Mouse (Mus musculus) hindbrain, embryonic 16.5 days (tissue): ENCODE data around the gene Ncl. TPM values are rescaled to one million over a fixed set of nuclear protein-coding genes. Genes with fewer than 3 reads are reported as not detected.
A peak's percentile ranks its signal among the peaks of the same experiment; 100 is the strongest.

ENCODE experiments used
- ATAC-seq: fragments of 200-750 bp; cut with Nextera tagmentation; 2 replicates; pipeline ENCODE4 v1.8.0; 2017; ENCODE audit warnings: moderate TSS enrichment, moderate library complexity
- H3K27ac ChIP-seq: fragments of 300-500 bp; sonication (generic); 2 replicates; pipeline ENCODE4 v1.5.1; 2014; ENCODE audit warnings: low read depth, mild to moderate bottlenecking, control low read depth, low read length, moderate library complexity
- H3K27me3 ChIP-seq: fragments of 300-500 bp; sonication (generic); replicated peaks from 2 replicates; pipeline ENCODE4 v1.6.1; 2014; ENCODE audit warnings: low read length; ENCODE audit not compliant: control insufficient read depth, insufficient read depth
- H3K36me3 ChIP-seq: fragments of 300-500 bp; sonication (generic); 2 replicates; pipeline ENCODE4 v1.6.1; 2014; ENCODE audit warnings: mild to moderate bottlenecking, low read length, moderate library complexity, mixed read lengths; ENCODE audit not compliant: control insufficient read depth, insufficient read depth
- H3K4me1 ChIP-seq: fragments of 300-500 bp; sonication (generic); 2 replicates; pipeline ENCODE4 v1.6.1; 2014; ENCODE audit warnings: low read depth, low read length; ENCODE audit not compliant: control insufficient read depth, insufficient read depth
- H3K4me2 ChIP-seq: fragments of 300-500 bp; sonication (generic); 2 replicates; pipeline ENCODE4 v1.6.1; 2014; ENCODE audit warnings: mild to moderate bottlenecking, low read length, control low read depth, moderate library complexity
- H3K4me3 ChIP-seq: fragments of 300-500 bp; sonication (generic); 2 replicates; pipeline ENCODE4 v1.5.1; 2014; ENCODE audit warnings: mild to moderate bottlenecking, low read length, control low read depth, moderate library complexity
- H3K9ac ChIP-seq: fragments of 300-500 bp; sonication (generic); 2 replicates; pipeline ENCODE4 v1.6.1; 2014; ENCODE audit warnings: low read depth, mild to moderate bottlenecking, control low read depth, low read length, moderate library complexity
- H3K9me3 ChIP-seq: fragments of 300-500 bp; sonication (generic); 2 replicates; pipeline ENCODE4 v1.6.1; 2014; ENCODE audit warnings: mild to moderate bottlenecking, low read length, moderate library complexity; ENCODE audit not compliant: control insufficient read depth
- WGBS: fragments of 180-500 bp; shearing (Covaris S2); extraction: QIAGEN DNeasy Blood & Tissue Kit; methylation state at CpG from one replicate; pipeline ENCODE4 v1.1.7; 2014; 5-methylcytosine and 5-hydroxymethylcytosine counted together
- polyA plus RNA-seq: library from polyadenylated mRNA; unstranded; fragments of >200 nt; fragmentation: Nextera tagmentation; extraction: Ambion mirVana; gene quantifications from 2 replicates; pipeline ENCODE4 v1.2.1, GENCODE M21; 2015

Gene Ncl
- polyA plus RNA-seq, 1 experiment from 2014 or later = 205 TPM

- H3K36me3 ChIP-seq = no peaks in the 10 kb centered on the region
- no peaks in the 10 kb centered on the region for H3K9me3 ChIP-seq
- H3K4me3 ChIP-seq = no peak overlapping the region
- no peak for ATAC-seq
- no peaks in the 10 kb centered on the region for H3K27me3 ChIP-seq
- H3K27ac ChIP-seq = no peak overlapping the region
- no peaks in the 10 kb centered on the region for H3K4me1 ChIP-seq
- no peak overlapping the region for H3K4me2 ChIP-seq
- WGBS = 70% methylated on average over 4 of the region's 4 CpGs
- H3K9ac ChIP-seq = no peak overlapping the region
Observed at GRCm38 (mm10) chr1:86368086-86368485, 8.9 kb upstream of the Ncl start.

- WGBS = 6% methylated on average over 6 of the region's 6 CpGs
- ATAC-seq = no peak
- H3K4me3 ChIP-seq = no peak overlapping the region
Observed at GRCm38 (mm10) chr1:86363671-86364070, 4.5 kb upstream of the Ncl start.

GRCm38 (mm10) chr1:86361852-86362615 is 2.8 kb upstream of the Ncl start:
- H3K9ac ChIP-seq = no peak overlapping the region
- H3K4me2 ChIP-seq = no peak overlapping the region
- no peaks in the 10 kb centered on the region for H3K27me3 ChIP-seq
- no peaks in the 10 kb centered on the region for H3K9me3 ChIP-seq
- H3K4me1 ChIP-seq = peaks cover 21% of the 10 kb centered on the region
- H3K27ac ChIP-seq = no peak overlapping the region
- peaks cover 3% of the 10 kb centered on the region; the same call in 1 of the 2 replicates for H3K36me3 ChIP-seq
- no peak overlapping the region for H3K4me3 ChIP-seq
- WGBS = 93% methylated on average over 4 of the region's 4 CpGs
- no peak for ATAC-seq

More at GRCm38 (mm10) chr1:86363671-86364070, 4.5 kb upstream of the Ncl start:
- H3K4me2 ChIP-seq = no peak overlapping the region
- peaks cover 11% of the 10 kb centered on the region for H3K4me1 ChIP-seq
- no peaks in the 10 kb centered on the region for H3K9me3 ChIP-seq
- no peak overlapping the region for H3K9ac ChIP-seq
- no peaks in the 10 kb centered on the region for H3K27me3 ChIP-seq
- no peak overlapping the region for H3K27ac ChIP-seq
- H3K36me3 ChIP-seq = no peaks in the 10 kb centered on the region

DNA sequence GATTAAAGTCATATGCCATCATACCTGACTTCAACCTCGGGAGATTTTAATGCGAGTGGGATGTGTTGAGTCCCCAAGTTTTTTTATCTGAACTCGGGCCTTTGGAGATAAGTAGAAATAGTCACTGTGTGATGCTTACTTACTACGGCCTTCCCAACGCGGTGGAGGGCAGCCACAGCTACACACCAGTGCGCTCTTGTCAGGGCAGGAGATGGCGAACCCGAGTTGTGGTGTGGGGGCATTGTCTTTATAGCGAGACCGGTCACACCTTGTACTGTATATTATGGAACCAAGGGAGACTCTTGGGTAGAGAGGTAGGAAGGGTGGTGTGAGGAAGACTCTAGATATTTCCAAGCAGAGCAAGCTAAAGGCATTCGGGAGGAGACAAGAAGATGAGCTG is 1.2 kb upstream of the Ncl start:
- peaks cover 15% of the 10 kb centered on the region for H3K36me3 ChIP-seq
- no peaks in the 10 kb centered on the region for H3K27me3 ChIP-seq
- WGBS = 20% methylated on average over 12 of the region's 12 CpGs
- no peak for ATAC-seq
- H3K4me2 ChIP-seq = peak overlapping the region; percentile 90
- peaks cover 21% of the 10 kb centered on the region for H3K4me1 ChIP-seq
- H3K9ac ChIP-seq = peak overlapping the region; percentile 88
- H3K27ac ChIP-seq = no peak overlapping the region
- H3K9me3 ChIP-seq = no peaks in the 10 kb centered on the region
- peak overlapping the region; percentile 82 for H3K4me3 ChIP-seq

DNA sequence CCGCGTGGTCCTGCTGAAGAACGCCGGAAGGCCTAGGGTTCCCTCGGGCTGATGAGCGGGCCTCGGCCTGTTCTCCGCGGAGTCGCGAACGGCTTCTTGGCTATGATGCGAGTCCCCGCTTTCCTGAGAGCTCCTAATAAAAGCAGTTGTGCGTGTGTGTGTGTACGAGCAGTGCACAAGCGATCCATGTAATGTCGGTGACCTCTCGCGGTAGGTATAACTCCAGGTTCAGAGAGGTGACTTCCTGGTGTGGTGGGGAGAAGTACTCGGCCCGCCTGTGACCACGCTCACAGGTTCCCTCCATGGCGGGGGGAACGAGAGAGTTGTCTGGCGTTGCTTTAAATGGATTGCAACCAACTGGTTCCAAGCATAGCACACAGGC is 589 bp upstream of the Ncl start:
- Histone ChIP-seq H3K36me3 (peaks cover 21% of the 10 kb centered on the region), H3K27me3 (no peaks in the 10 kb centered on the region), H3K27ac (peak overlapping the region; percentile 85), H3K4me3 (peak overlapping the region; percentile 82), H3K4me2 (peak overlapping the region; percentile 90), H3K9ac (peak overlapping the region; percentile 88), H3K9me3 (no peaks in the 10 kb centered on the region), H3K4me1 (peaks cover 21% of the 10 kb centered on the region)
- no peak; the same call in 1 of the 2 replicates for ATAC-seq
- 0% methylated on average over 26 of the region's 26 CpGs for WGBS

DNA sequence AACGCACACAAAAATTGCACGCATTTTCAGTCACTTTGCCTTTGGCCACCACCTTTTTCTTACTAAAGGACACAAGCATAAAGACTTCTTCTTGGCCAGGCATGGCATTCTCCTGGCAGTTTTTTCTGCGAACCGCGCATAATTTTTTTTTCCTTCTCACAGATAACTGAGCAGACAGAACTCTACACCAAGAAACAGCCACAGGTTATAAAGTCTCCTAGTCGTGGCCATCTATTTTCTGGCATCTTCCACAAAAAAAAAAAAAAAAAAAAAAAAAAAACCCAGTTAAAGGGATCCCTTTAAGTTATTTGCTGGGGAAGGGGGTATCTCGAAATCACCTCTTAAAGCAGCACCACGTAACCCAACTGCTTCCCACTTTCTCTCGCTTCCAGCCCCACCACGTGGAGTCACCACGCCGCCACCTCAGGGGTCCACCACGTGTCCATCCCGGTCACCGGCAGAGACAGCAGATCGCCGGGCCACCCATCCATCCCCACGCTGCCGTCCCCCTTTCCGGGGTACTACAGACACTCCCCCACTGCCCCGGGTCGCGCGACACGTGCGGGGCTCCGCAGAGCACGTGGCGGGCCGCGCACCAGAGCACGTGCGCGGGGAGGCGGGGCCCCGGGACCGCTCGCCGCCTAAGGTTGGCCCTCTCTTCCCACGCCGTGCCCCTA is 833 bp downstream of the Ncl start:
- Histone ChIP-seq H3K4me2 (peak overlapping the region; percentile 78), H3K4me3 (peak overlapping the region; percentile 82), H3K9me3 (no peaks in the 10 kb centered on the region), H3K9ac (peak overlapping the region; percentile 91), H3K4me1 (peaks cover 21% of the 10 kb centered on the region), H3K27ac (peak overlapping the region; percentile 99), H3K27me3 (no peaks in the 10 kb centered on the region), H3K36me3 (peaks cover 34% of the 10 kb centered on the region)
- peak; percentile 51 for ATAC-seq
- under 1% methylated on average over 38 of the region's 41 CpGs for WGBS

GRCm38 (mm10) chr1:86354186-86354585 is 5.0 kb downstream of the Ncl start:
- Histone ChIP-seq H3K9me3 (no peaks in the 10 kb centered on the region), H3K9ac (no peak overlapping the region), H3K4me2 (no peak overlapping the region), H3K36me3 (peaks cover 64% of the 10 kb centered on the region), H3K27me3 (no peaks in the 10 kb centered on the region), H3K4me3 (no peak overlapping the region), H3K4me1 (peaks cover 10% of the 10 kb centered on the region), H3K27ac (no peak overlapping the region)
- 84% methylated on average over 2 of the region's 2 CpGs for WGBS
- no peak for ATAC-seq

DNA sequence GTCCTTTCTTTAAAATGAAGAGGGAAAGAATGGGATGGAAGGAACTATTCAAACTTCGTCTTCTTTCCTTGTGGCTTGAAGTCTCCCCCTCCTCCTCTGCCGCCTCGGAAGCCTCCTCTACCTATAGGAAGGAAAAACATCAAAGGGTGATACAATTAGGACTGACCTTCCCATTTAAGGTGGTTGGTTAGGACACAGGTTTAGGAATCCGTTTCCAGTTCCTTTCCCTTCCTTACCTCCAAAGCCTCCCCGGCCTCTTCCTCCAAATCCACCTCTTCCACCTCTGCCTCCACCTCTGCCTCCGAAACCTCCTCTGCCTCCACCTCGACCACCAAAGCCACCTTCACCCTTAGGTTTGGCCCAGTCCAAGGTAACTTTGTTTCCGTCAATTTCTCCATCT is 8.6 kb downstream of the Ncl start:
- H3K9me3 ChIP-seq = no peaks in the 10 kb centered on the region
- no peak overlapping the region for H3K4me2 ChIP-seq
- peaks cover 54% of the 10 kb centered on the region for H3K36me3 ChIP-seq
- no peak for ATAC-seq
- H3K27ac ChIP-seq = no peak overlapping the region
- no peak overlapping the region for H3K9ac ChIP-seq
- 90% methylated on average over 8 of the region's 8 CpGs for WGBS
- H3K27me3 ChIP-seq = no peaks in the 10 kb centered on the region
- no peaks in the 10 kb centered on the region for H3K4me1 ChIP-seq
- H3K4me3 ChIP-seq = no peak overlapping the region

DNA sequence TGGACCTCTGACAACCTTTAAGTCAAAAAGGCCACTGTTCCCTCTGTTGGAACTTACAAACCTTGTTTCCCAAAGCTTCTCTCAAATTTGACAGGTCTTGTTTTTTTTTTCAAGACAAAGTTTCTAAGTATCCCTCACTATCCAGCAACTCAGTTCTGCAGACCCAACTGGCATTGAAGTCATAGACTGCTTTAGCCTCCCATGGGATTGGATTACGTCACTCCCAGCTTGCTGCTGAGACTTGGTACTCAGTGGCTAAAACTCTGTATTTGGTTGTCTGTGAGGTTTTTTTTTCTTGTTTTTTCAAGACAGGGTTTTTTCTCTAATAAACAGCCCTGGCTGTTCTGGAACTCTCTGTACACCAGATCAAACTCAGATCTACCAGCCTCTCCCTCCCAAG is 9.5 kb downstream of the Ncl start:
- 79% methylated on average over 1 of the region's 1 CpGs for WGBS
- Histone ChIP-seq H3K9ac (no peak overlapping the region), H3K27ac (no peak overlapping the region), H3K4me2 (no peak overlapping the region), H3K4me3 (no peak overlapping the region), H3K36me3 (peaks cover 47% of the 10 kb centered on the region), H3K4me1 (no peaks in the 10 kb centered on the region), H3K27me3 (no peaks in the 10 kb centered on the region), H3K9me3 (no peaks in the 10 kb centered on the region)
- no peak for ATAC-seq
